Mouse (Mus musculus) c-Kit-positive CD71-positive TER-119-positive erythroid progenitor cells, embryonic 14.5 days (primary cell): ENCODE data around the gene Selenop.
"Not testable (repeated sequence)": the region's sequence is repeated elsewhere in the genome, so short reads cannot be mapped to it uniquely, and the experiment has no call there.

Experiments
- DNase-seq: peaks from one replicate; pipeline ENCODE4 v3.0.0-alpha.2; 2013; ENCODE audit warnings: low spot score

The Selenop gene

DNA sequence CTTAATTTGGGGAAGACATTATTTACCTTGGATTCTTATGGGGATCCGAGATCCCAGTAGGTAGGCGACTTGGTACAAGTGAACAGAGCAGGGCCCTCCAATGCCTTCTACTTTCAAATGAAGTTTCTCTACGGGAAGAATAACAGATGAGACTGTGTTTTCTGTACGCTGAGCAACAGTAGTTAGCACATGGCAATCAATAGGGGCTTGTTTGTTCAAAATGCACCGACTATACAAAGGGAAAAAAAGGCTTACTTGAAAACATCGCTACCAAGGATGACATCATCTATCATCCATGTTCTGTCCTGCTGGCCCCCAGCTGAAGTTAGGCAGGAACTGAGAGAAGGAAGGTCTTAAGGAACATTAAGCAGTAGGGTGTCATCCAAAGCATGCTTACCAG, at the start of gene Selenop:
Gene Selenop (plus strand): TSS at position 301 of the 400 bp plus-strand sequence.
- DNase-seq, result no peak

DNA sequence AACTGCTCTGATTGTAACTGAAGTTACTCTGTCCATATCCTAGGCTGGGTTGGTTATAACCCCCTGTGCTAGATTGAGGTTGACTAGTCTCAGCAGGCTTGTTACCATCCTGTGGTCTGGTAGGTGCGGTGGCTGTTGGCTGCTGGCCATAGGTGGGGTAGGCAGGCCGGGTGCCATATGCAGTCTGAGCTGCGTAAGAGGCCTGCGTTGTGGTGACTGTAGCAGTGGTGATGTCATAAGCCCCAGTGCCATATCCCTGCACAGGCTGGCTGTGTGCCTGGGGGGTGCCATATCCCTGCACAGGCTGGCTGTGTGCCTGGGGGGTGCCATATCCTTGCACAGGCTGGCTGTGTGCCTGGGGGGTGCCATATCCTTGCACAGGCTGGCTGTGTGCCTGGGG, 49.7 kb upstream of the Selenop start:
- DNase-seq, result not testable (repeated sequence)

DNA sequence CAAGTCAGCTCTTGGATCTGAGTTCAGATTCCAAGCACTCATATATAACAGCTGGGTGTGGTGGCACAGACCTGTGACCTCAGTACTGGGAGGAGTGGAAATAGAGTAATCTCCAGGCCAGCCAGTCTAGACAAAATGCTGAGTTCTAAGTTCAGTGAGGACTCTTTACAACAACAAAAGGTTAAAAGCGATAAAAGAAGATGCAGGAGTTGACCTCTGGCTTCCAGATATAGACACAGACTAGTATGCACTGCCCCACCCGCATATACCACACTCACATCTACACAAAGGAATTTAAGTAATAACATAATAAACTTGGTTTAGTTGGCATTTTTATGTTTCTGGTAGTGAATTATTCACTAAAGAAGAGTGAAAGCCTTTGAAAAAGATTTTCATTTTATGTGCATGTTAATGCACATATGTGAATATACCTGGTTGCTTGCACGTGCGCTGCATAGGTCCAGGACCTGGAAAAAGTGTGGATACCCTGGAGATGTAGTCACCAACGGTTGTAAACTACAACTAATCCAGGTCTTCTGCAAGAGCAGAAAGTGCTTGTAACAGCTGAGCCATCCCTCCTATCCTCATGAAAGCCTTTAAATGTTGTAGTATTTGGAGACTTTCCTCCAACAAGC, 45.4 kb upstream of the Selenop start:
- DNase-seq, result no peak

DNA sequence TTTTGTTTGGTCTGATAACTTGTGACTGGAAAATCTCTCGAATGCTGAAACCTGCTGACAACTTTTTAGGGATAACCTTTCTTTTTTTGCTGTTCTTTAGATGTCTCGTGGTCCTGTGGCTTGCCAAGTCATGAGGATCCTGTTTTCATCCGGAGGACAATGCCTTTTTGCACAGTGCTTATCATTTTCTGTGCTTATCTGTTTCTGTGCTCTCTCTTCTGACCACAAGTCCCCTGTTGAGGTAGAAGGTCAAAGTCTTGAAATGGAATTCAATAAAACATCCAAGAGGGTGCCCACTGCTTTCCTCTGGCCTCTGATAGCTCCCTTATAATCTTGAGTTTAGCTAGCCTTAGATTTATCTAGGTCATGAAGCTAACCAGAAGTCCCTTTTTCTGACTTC, 41.8 kb upstream of the Selenop start:
- no peak for DNase-seq

DNA sequence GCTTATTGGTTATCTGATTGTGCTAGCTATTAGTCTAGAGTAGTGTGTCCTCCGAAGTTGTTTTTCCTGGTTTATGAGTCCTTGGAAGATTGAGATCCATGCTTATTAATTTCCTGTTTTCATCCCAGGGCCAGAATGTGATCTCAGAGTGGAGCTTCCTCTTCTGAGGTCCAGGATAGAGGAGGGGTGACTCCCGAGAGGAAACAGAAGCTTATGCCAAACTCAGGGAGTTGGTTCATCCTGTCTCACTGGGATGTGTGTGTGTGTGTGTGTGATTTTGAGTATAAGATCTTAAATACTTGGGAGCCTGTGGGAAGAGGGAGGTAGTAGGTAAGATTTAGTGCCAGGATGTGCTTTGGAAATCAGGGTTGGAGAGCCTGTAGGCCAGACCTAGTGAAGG, 40.2 kb upstream of the Selenop start:
- no peak for DNase-seq

DNA sequence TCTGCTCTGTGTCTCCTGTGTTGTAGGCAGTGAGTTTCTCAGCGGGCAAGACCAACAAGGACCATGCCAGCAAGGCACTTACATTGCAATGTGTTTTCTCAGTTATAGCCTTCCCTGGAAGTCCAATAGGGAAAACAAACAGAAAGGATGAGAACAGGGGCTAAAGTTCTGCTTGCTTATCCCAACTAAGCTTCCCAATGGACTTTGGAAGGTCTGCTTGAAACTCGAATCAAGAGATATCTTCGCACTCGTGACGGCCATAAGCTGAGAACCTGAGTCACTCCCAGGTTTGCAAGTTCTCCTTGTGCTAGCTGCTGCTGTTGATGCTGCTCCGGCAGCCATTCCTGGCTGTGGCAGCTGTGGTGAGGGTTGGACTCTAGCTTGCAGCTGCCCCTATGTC, 39.4 kb upstream of the Selenop start:
- DNase-seq, result no peak

DNA sequence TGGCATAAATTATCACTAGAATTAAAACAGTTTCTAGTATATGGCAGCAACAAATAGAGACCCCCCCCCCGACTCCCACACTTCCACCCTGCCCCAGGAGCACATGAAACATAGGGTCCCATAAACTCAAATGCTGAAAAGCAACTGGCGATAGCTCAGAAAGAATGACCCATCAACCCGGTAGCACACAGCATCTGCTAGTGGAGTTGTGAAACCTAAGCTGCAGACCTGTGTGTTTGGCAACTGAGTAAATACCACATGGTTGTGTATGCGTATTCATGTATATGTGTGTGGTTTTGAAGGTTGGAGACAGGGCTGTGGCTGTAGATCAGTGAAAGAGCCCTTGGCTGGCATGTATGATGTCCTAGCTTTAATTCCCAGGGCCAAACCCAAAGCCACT, 37.3 kb upstream of the Selenop start:
- no peak for DNase-seq

DNA sequence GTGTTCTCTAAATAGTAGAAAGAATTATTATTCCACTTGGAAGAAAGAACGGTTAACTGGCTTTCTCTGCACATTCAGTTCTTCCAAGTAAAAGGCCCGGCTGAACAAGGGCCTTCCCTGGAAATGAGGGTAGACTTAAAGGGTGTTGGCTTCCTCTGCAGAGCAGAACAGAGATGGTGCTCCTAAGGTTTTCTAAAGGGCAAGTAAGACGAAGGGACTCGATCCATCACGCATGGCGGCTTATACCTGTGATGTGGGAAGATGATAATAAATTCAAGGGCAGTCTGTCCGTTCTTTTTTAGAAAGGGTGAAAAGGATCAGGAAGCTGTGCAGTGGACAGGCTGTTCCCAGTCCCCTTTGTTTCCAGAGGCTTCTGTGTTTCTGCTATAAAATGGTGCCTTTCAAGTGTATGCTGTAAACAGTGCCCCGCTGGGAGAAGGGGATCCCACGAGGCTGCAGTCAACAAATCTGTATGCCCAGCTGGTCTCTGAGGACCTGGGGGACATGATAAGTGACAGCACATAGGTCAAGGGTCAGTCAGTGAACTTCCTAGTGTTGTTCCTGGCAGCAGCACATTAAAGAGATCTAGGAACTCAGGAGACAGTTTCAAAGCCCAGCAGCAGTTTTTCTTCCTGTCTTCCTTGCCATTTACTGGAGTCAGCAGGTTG, 36.0 kb upstream of the Selenop start:
- no peak for DNase-seq

DNA sequence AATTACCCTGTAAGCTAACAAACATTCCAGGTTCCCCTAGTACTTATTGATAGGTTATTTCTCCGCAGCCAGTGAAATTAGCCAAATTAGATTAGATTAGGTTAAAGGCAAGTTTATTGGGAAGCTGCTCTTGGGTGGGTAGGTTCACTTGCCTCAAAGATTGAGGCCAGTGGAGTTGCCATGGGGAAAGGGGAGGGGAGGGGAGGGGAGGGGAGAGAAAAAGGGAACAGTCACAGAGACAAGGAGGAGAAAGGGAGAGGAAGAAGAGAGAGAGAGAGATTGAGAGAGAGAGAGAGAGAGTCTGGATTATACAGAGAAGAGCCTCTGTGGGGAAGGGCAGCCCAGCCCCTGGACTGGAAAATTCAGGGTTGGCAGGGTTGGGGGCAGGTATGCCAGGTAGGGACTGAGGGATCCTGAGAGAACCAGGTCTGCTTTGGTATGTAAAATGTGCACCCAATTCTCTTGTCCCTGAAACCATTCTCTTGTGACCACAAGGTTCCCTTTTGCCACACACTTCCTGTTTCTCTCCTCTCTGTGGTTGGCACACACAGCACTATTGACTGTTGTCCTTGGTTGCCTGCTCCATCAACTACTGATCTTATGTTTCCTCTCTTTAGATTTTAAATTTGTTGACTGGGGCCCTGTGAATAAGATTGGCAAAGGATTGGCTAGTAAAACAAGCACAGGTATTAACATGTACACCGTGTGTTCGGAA, 34.4 kb upstream of the Selenop start:
- DNase-seq, result no peak

DNA sequence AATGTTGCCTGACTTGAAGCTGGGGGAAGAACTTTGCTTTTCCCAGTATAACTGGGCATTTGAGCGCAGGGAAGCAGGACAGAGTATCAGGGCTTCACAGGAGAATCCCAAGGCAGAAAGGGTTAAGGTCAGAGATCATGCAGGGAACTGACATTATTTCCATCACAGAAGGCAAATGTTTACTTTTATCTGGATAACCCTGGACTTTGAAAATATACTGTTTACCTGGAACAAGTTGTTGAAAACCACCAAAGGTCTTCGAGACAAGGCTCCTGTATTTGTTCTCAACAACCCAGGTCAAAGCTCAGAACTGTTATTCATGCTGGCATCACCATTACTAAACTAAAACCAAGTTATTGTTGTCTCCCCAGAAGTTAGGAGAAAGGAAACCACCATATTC, 32.0 kb upstream of the Selenop start:
- DNase-seq, result no peak

DNA sequence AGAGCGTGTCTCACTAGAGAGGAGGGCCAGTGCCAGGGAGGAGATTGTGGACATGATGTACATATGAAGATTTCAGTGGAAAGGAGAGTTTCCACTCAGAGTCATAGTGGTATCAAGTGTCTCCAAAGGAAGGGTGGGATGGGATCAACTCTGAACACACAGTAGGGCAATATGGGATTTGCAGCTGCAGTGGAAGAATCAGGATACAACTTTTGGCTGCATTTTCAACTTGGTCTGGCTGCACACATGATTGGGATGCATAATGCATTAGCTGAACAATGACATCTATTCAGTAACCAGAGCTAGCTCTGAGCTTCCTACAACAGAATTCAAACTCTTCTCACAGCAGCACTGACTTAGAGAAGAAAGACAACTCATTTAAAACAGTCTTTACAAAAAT, 30.4 kb upstream of the Selenop start:
- DNase-seq, result no peak

DNA sequence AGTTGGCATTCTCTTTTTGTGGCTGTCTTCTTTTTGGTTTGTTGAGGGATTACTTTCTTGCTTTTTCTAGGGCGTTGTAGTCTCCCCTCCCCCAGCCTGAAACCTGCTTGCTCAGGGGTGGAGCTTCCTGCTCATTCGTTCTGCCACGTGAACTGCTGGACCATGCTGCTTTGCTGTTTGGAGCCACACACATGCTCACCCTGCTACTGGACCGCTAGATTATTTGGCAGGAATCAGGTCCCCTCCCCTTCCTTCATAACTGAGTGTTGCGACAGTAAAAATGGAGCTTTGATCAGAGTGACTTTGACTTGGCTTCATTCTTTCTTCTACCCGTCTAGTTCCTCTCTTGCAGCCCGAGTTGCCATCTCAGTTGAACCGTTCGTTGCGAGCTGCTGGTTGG, 23.3 kb upstream of the Selenop start:
- DNase-seq, result not testable (repeated sequence)

DNA sequence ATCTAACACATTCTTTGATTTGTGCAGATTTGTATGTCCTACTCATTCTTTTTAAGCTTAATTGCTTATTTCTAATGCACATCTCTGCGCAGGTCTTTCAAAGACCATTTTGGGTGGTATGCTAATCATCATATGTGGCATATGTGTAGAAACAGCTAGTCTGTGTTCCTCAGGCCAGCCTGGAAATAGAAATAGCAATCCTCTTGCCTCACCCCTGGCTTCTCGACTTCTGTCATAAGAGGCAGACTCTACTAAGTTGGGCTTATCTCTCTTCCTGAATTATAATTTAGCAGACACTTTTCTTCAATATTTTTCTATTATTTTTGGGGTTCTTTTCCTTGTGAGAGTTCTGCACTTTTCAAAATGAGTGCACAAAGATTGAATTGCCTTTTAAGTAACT, 17.7 kb upstream of the Selenop start:
- no peak for DNase-seq

DNA sequence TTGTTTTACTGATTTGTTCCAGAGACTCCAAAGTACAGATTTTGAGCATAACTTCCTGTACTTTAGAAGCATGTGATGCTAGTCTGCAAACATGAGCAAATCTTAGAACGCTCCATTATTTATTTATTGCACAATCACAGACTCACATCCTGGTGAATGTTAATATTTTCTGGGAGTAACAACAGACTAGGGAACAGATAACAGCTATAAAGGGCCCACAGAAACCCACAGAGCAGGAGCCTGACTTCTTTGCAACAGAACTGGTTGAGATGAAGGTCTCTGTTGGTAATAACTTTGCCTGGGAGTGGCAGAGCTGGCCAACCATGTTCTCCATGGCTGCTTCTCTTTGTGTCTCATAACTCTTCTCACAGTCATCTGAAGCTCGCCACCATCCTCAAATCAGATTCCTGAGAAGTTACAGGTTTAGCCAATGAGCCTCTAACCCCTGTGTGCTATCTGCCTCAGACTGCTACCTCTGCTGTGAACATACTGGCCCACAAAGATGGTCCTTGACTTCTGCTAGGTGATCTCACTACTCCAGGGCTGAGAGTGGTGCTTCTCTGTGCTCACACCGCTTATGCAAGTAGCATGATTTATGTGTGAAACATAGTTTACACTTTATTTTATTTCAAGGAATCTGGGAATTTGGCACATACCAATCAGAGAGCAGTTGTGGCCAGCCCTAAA, 17.2 kb upstream of the Selenop start:
- DNase-seq, result no peak

DNA sequence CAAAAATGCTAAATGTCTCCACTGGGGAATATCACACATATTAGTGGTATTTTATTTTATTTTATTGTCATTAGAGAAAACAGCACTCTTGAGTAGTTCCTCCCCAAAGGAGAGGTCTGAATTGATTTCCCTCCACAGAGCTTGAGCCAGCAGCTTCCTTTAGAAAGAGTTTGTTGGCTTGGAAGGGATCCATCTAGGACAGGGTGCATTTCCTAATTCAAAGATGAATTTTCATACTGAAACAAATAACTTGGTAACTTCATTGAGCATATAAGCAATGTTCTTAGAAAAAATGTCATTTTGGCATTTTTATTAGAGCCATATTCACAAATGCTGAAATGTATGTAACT, 16.7 kb upstream of the Selenop start:
- DNase-seq, result no peak

DNA sequence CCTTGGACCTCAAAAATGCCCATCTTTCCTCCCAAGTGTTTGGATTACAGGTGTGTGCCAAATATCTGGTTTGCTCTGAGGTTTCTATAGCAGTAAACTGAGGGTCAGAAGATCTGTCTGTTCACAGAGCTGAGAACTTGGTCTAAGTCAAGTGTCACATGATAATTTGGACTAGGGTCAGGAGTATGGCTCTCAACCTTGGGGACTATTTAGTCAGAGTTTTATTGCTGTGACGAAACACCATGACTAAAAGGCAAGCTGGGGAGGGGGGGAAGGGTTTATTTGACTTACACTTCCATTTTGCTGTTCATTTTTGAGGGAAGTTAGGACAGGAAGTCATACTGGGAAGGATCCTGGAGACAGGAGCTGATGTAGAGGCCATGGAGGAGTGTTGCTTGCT, 9.3 kb upstream of the Selenop start:
- DNase-seq, result no peak

DNA sequence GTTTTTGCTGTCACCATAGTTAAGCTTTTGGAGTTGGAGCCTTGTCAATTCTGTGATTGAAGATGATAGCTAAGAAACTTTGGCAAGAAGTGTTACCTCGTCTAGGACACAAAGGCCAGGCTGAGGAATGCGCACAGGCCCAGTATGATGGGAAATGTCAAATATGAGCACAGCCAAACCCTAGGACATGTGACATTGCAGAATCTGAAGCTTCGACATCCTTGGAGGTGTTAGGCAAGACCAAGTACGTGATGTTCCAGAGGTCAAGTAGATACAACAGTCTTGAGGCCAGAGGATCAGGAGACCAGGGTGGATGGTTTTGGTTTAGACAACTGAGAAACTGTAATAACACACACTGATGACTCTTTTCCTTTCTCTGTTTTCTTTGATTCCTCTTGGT, 8.0 kb upstream of the Selenop start:
- DNase-seq, result no peak

DNA sequence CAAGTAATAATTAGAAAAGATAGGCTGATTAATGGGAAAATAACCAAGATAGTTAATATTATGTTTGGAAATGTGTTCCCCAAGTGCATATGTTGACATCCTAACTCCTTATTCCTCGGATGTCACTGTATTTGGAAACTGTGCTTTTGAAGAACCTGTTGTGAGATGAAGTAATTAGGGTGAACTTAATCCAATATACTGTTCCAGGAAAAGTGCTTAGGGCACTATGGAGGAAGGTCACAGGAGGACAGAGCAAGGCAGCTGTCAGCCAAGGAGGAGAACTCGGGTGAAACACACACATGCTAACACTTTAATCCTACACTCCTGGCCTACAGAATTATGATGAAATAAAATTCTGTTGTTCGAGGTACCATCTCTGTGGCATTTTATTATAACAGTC, 5.5 kb upstream of the Selenop start:
- DNase-seq, result no peak

DNA sequence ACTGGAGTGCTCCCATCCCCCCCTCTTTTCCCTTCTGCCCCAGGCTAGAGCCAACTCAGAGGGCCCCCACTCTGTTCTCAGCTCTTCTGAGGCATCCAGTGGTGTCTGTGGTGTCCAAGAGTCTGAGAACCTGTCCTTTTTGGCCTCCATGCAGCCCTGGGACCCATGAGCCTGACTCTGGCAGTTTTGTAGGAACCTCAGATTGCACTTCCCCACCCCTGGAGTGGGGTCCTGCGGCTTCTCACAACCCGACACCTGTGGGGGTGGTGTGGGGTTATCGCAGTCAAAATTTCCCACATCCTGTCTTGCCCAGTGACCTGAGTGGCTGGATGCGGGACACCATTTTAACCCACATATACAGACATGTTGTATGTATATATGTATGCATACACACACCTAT, 4.1 kb upstream of the Selenop start:
- DNase-seq, result no peak

DNA sequence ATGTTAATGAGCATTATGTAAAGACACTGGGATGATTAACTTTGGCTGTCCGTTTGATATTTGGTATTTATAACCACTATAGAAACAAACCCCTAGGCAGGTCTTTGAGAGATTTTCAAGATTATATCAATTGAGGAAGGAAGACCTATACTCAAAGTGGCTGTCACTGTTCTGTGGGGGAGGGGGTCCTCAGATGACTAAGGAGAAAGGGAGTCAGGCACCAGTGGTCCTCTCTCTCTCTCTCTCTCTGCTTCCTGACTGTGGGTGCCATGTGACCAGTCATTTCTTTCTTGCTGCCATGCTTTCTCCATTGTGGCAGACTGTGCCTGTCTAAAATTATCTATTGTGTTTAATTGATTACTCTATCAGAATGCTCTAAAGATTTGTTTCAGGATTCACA, 3.5 kb upstream of the Selenop start:
- DNase-seq, result no peak

DNA sequence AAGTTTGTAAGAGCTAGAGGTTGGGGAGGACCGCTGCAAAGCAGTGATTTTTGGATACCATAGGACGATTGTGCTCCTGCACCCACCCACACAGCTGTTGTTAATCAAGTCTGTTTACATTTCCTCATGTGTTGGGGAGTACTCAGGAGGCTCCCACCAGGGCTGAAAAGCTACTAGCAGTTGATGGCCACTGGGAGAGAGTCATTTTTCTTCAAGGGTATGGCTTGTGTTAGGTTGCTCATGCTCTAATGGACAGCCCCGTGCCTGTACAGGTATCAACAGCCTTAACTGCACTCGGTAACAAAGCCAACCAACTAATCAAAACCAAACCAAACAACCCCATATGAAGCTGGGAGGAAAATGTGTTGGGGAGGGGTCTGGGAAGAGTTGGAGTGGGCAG, 1.1 kb downstream of the Selenop start:
- no peak for DNase-seq

DNA sequence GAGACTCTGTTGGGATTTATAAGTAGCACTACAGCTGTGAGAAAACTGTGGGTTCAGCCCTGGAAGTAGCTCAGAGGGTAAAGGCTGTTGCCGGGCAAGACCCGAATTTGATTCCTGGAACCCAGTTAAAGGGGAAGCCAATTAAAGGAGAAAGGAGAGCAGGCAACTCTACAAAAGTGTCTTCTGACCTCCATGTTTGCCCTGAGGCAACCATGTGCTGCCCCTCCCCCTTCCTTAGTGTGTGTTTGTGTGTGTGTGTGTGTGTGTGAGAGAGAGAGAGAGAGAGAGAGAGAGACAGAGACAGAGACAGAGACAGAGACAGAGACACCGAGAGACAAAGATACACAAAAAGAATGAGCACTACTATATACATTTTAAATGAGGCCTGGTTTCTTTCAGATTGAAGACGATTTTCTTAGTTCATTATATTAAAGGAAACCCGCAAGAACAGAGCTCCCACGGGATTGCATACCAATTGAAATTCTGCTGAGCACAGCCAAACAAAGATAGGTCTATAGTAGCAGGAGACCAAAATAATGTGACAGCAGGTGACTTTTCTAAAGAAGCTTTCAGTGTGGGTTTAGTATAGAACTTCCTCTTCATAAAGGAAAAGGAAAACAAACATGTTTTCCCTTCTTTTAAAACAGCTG, 1.8 kb downstream of the Selenop start:
- no peak for DNase-seq

DNA sequence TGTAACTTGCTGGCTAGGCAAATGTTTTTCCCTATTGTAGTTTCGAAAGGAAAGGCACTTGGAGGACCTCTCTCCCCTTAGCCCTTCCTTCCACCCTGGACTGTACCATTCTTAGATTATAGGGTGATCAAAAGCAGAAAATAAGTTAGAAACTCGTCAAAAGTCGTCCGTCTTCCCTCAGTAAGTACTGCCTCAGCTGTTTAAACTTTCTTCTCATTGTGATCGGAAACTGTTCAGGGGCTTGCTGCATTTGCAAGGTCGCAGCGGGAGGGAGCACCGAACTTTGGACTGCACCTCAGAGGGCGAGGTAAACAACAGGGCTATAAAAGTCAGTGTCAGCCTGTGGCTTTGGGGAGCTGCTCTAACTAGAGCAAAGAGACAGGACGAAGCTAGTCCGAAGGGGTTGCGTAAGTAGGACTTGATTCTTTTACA, 2.3 kb downstream of the Selenop start:
- peak; percentile 53 for DNase-seq
